Mouse (Mus musculus): ENCODE measurements around the gene Rims3. TPM values are rescaled to one million over a fixed set of nuclear protein-coding genes. Genes with fewer than 3 reads are reported as not detected.

Rims3 gene
- polyA plus RNA-seq, 1 experiment from 2014 or later = 0.41 TPM

GRCm38 (mm10) chr4:120905644-120906043 is 51.0 kb downstream of the Rims3 start:
- no peaks in the 10 kb centered on the region for H3K9me3 ChIP-seq
- H3K27ac ChIP-seq = no peak overlapping the region
- no peak for ATAC-seq (ENCODE audit: low FRiP score, low read depth)
- no peaks in the 10 kb centered on the region for H3K4me1 ChIP-seq
- WGBS = 71% methylated on average over 5 of the region's 5 CpGs
- no peaks in the 10 kb centered on the region for H3K27me3 ChIP-seq
- no peak overlapping the region for H3K4me3 ChIP-seq
- no peak overlapping the region for H3K9ac ChIP-seq
- H3K4me2 ChIP-seq (replicated peaks) = no peak overlapping the region
- no peaks in the 10 kb centered on the region for H3K36me3 ChIP-seq

GRCm38 (mm10) chr4:120909558-120910150 is 55.0 kb downstream of the Rims3 start:
- no peak overlapping the region for H3K4me2 ChIP-seq (replicated peaks)
- no peak for ATAC-seq (ENCODE audit: low FRiP score, low read depth)

GRCm38 (mm10) chr4:120911086-120911485 is 56.5 kb downstream of the Rims3 start:
- ATAC-seq (ENCODE audit: low FRiP score, low read depth) = no peak
- Histone ChIP-seq H3K4me3 (no peak overlapping the region), H3K4me2 (replicated peaks) (no peak overlapping the region), H3K36me3 (no peaks in the 10 kb centered on the region), H3K4me1 (no peaks in the 10 kb centered on the region), H3K27me3 (no peaks in the 10 kb centered on the region), H3K27ac (no peak overlapping the region), H3K9me3 (no peaks in the 10 kb centered on the region), H3K9ac (no peak overlapping the region)
- WGBS = 79% methylated on average over 6 of the region's 6 CpGs

More at GRCm38 (mm10) chr4:120909558-120910150, 55.0 kb downstream of the Rims3 start:
- Histone ChIP-seq H3K4me1 (no peaks in the 10 kb centered on the region), H3K36me3 (no peaks in the 10 kb centered on the region), H3K27me3 (no peaks in the 10 kb centered on the region), H3K4me3 (no peak overlapping the region), H3K27ac (no peak overlapping the region), H3K9me3 (no peaks in the 10 kb centered on the region), H3K9ac (no peak overlapping the region)
- WGBS = 29% methylated on average over 15 of the region's 15 CpGs

GRCm38 (mm10) chr4:120912866-120913265 is 58.2 kb downstream of the Rims3 start:
- no peak for ATAC-seq (ENCODE audit: low FRiP score, low read depth)
- 60% methylated on average over 4 of the region's 4 CpGs for WGBS
- Histone ChIP-seq H3K36me3 (no peaks in the 10 kb centered on the region), H3K4me2 (replicated peaks) (no peak overlapping the region), H3K27me3 (no peaks in the 10 kb centered on the region), H3K4me1 (no peaks in the 10 kb centered on the region), H3K4me3 (no peak overlapping the region), H3K27ac (no peak overlapping the region), H3K9ac (no peak overlapping the region), H3K9me3 (no peaks in the 10 kb centered on the region)

GRCm38 (mm10) chr4:120913443-120913842 is 58.8 kb downstream of the Rims3 start:
- H3K36me3 ChIP-seq = no peaks in the 10 kb centered on the region
- no peak overlapping the region for H3K27ac ChIP-seq
- H3K9ac ChIP-seq = no peak overlapping the region
- no peak overlapping the region for H3K4me2 ChIP-seq (replicated peaks)
- no peaks in the 10 kb centered on the region for H3K9me3 ChIP-seq
- no peak overlapping the region for H3K4me3 ChIP-seq
- WGBS = 70% methylated on average over 8 of the region's 8 CpGs
- ATAC-seq (ENCODE audit: low FRiP score, low read depth) = no peak
- H3K4me1 ChIP-seq = no peaks in the 10 kb centered on the region
- no peaks in the 10 kb centered on the region for H3K27me3 ChIP-seq

- Histone ChIP-seq H3K36me3 (no peaks in the 10 kb centered on the region), H3K27me3 (no peaks in the 10 kb centered on the region), H3K9me3 (no peaks in the 10 kb centered on the region), H3K27ac (no peak overlapping the region), H3K4me1 (no peaks in the 10 kb centered on the region), H3K9ac (no peak overlapping the region), H3K4me3 (no peak overlapping the region), H3K4me2 (replicated peaks) (no peak overlapping the region)
- 81% methylated on average over 1 of the region's 1 CpGs for WGBS
- ATAC-seq (ENCODE audit: low FRiP score, low read depth) = no peak
Measured at GRCm38 (mm10) chr4:120913861-120914260, 59.2 kb downstream of the Rims3 start.

- peaks cover 4% of the 10 kb centered on the region for H3K36me3 ChIP-seq
- no peak overlapping the region for H3K9ac ChIP-seq
- no peak overlapping the region for H3K4me2 ChIP-seq (replicated peaks)
- ATAC-seq (ENCODE audit: low FRiP score, low read depth) = no peak
- H3K4me1 ChIP-seq = no peaks in the 10 kb centered on the region
- no peak overlapping the region for H3K27ac ChIP-seq
- H3K27me3 ChIP-seq = no peaks in the 10 kb centered on the region
- WGBS = 78% methylated on average over 4 of the region's 4 CpGs
- peaks cover 2% of the 10 kb centered on the region; the same call in 1 of the 2 replicates for H3K9me3 ChIP-seq
- H3K4me3 ChIP-seq = no peak overlapping the region
Measured at GRCm38 (mm10) chr4:120914501-120914900, 59.9 kb downstream of the Rims3 start.

- Histone ChIP-seq H3K9ac (no peak overlapping the region), H3K27me3 (no peaks in the 10 kb centered on the region), H3K36me3 (peaks cover 38% of the 10 kb centered on the region), H3K9me3 (peaks cover 29% of the 10 kb centered on the region), H3K4me2 (replicated peaks) (no peak overlapping the region), H3K4me3 (no peak overlapping the region), H3K27ac (no peak overlapping the region), H3K4me1 (peaks cover 9% of the 10 kb centered on the region)
- 97% methylated on average over 8 of the region's 8 CpGs for WGBS
- ATAC-seq (ENCODE audit: low FRiP score, low read depth) = no peak
Measured at GRCm38 (mm10) chr4:120921461-120921860, 66.8 kb downstream of the Rims3 start.

- H3K4me3 ChIP-seq = peak within 1 kb of the TSS; percentile 65
- H3K27me3 ChIP-seq = no peaks in the 10 kb centered on the region
- H3K4me2 ChIP-seq (replicated peaks) = peak within 1 kb of the TSS; percentile 74
- H3K9ac ChIP-seq = peak within 1 kb of the TSS; percentile 84
- H3K27ac ChIP-seq = peak within 1 kb of the TSS; percentile 90
- ATAC-seq (ENCODE audit: low FRiP score, low read depth) = peak; percentile 98
- peaks cover 9% of the 10 kb centered on the region for H3K4me1 ChIP-seq
- WGBS = 0% methylated on average over 33 of the region's 33 CpGs
- H3K36me3 ChIP-seq = peaks cover 32% of the 10 kb centered on the region
- peaks cover 25% of the 10 kb centered on the region for H3K9me3 ChIP-seq
Measured at GRCm38 (mm10) chr4:120924554-120925299, 70.1 kb downstream of the Rims3 start, which contains the start of gene Exo5. TSS of gene Exo5 (minus strand) at chr4:120925017.

- H3K4me2 ChIP-seq (replicated peaks) = peak overlapping the region; percentile 74
- peak overlapping the region; percentile 90 for H3K27ac ChIP-seq
Measured at GRCm38 (mm10) chr4:120925386-120925785, 70.8 kb downstream of the Rims3 start.

GRCm38 (mm10) chr4:120928686-120929085 is 74.1 kb downstream of the Rims3 start:
- H3K36me3 ChIP-seq = peaks cover 14% of the 10 kb centered on the region
- ATAC-seq (ENCODE audit: low FRiP score, low read depth) = no peak
- 82% methylated on average over 3 of the region's 3 CpGs for WGBS
- H3K4me2 ChIP-seq (replicated peaks) = no peak overlapping the region
- no peak overlapping the region for H3K27ac ChIP-seq
- no peak overlapping the region for H3K4me3 ChIP-seq
- no peak overlapping the region for H3K9ac ChIP-seq
- H3K4me1 ChIP-seq = peaks cover 9% of the 10 kb centered on the region
- peaks cover 9% of the 10 kb centered on the region for H3K9me3 ChIP-seq
- no peaks in the 10 kb centered on the region for H3K27me3 ChIP-seq

More at GRCm38 (mm10) chr4:120925386-120925785, 70.8 kb downstream of the Rims3 start:
- peaks cover 22% of the 10 kb centered on the region for H3K9me3 ChIP-seq
- peak; percentile 10; the same call in 1 of the 2 replicates for ATAC-seq (ENCODE audit: low FRiP score, low read depth)
- peak overlapping the region; percentile 65 for H3K4me3 ChIP-seq
- peaks cover 9% of the 10 kb centered on the region for H3K4me1 ChIP-seq
- no peaks in the 10 kb centered on the region for H3K27me3 ChIP-seq
- WGBS = 17% methylated on average over 3 of the region's 3 CpGs
- H3K36me3 ChIP-seq = peaks cover 27% of the 10 kb centered on the region
- peak overlapping the region; percentile 84 for H3K9ac ChIP-seq

- H3K27ac ChIP-seq = no peak overlapping the region
- H3K4me2 ChIP-seq (replicated peaks) = no peak overlapping the region
- no peak overlapping the region for H3K4me3 ChIP-seq
- ATAC-seq (ENCODE audit: low FRiP score, low read depth) = no peak
- no peak overlapping the region for H3K9ac ChIP-seq
- peaks cover 25% of the 10 kb centered on the region for H3K36me3 ChIP-seq
- H3K4me1 ChIP-seq = no peaks in the 10 kb centered on the region
- peaks cover 9% of the 10 kb centered on the region for H3K9me3 ChIP-seq
- 96% methylated on average over 18 of the region's 18 CpGs for WGBS
- H3K27me3 ChIP-seq = no peaks in the 10 kb centered on the region
Measured at GRCm38 (mm10) chr4:120930736-120931135, 76.1 kb downstream of the Rims3 start.

Measured in limb, embryonic 13.5 days (tissue).